Mouse (Mus musculus): ENCODE measurements around the gene Sema4b.

DNA sequence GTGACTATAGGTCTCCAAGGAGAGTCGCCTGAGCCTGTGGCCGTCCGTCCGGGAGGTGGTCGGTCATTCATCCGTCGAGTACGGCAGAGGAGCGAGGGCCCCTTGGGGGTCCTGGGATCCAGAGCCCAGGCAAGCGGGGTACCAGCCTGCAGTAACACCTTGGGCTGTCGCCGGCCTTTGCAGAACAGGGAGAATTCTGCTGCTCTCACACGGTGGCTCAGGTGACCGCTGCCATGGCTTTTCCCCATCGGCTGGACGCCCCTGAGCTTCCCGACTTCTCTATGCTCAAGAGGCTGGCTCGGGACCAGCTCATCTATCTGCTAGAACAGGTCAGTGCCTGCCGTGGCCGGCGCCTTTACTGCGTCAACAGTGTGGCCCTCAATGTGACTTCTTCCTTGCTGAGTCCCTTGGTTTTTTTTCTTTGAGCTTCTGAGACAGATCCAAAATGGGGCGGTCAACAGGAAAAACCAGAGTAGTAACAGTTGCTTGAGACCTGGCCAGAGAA is 83.2 kb downstream of the Sema4b start:
- TF ChIP-seq POLR2A (IDR thresholded peaks at IDR 0.05; ENCODE audit: control insufficient read depth, low read depth, low read length) = peak; percentile 3; the same call in 1 of the 2 replicates
- no peak for TF ChIP-seq CTCF (IDR thresholded peaks at IDR 0.05; ENCODE audit: control insufficient read depth, insufficient read depth, insufficient replicate concordance, low read depth, low read length)

All from testis, adult 2 months (tissue).